Mouse (Mus musculus): ENCODE results near the gene Tmtc4.

Tmtc4 gene

DNA sequence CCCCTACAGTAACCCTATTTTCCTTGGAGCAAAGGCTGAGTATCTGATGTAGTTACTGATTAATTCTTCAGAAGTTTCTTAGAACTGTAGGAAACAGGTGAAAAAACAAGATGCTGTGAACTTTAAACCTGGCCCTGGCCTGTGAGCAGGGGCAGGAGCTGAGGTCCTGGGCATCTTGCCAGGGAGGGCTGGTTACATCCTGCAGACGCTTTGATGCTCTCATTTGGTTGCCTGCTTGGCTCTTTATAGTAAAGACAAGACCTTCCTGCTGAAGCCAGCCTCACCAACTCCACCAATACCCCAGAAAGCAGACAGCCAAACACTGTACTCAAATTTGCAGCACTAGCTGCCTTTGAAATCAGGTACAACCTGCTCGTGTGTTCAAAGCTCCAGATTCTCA lies 81.7 kb downstream of the Tmtc4 start:
- H3K27me3 ChIP-seq (ENCODE audit: control insufficient read depth, insufficient read depth, low read length, poor library complexity, severe bottlenecking): no peaks in the 10 kb centered on the region
- peaks cover 2% of the 10 kb centered on the region; the same call in 1 of the 2 replicates for H3K36me3 ChIP-seq (ENCODE audit: control insufficient read depth, insufficient read depth, low read length, poor library complexity, severe bottlenecking)
- no peak for DNase-seq (ENCODE audit: low read depth, low spot score)

DNA sequence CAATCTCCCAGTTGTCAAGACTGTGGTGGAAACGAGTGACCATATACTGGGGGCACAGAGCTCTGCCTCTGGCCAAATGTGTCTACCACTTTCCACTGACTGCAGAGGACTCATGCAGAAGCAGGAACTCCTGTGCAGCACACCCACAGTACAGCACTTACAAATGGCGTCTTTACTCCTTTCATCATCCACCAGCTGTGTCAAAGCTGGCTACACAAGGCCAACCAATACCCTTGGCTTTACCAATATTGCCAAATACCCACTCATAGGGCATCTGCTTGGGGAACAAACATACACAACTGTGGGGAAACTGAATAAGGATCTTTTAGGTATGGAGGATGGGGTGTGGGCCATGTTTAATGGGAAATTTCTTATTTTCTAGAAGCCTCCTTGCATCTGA lies 82.1 kb downstream of the Tmtc4 start:
- peaks cover 2% of the 10 kb centered on the region; the same call in 1 of the 2 replicates for H3K36me3 ChIP-seq (ENCODE audit: control insufficient read depth, insufficient read depth, low read length, poor library complexity, severe bottlenecking)
- H3K27me3 ChIP-seq (ENCODE audit: control insufficient read depth, insufficient read depth, low read length, poor library complexity, severe bottlenecking): no peaks in the 10 kb centered on the region
- no peak for DNase-seq (ENCODE audit: low read depth, low spot score)

DNA sequence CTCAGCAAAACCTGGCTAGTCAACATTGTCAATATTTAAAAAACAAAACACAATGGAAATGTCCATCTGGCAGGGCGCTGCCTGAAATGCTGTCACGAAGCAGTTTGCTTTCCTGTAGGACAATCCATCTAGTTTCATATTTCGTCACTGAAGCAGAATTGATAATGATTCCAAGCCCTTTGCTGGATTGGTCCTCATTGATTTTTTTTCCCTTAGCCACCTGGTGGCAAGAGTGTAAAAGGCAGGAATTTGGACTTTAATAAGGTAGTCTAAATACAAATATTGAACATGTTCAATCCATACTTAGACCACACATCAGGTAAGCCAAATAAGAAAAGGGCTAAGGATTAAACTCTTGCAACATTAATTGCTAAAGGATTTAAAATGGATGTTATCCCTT lies 82.7 kb downstream of the Tmtc4 start:
- Histone ChIP-seq H3K36me3 (ENCODE audit: control insufficient read depth, insufficient read depth, low read length, poor library complexity, severe bottlenecking) (peaks cover 2% of the 10 kb centered on the region; the same call in 1 of the 2 replicates), H3K27me3 (ENCODE audit: control insufficient read depth, insufficient read depth, low read length, poor library complexity, severe bottlenecking) (no peaks in the 10 kb centered on the region)
- DNase-seq (ENCODE audit: low read depth, low spot score): no peak

- Histone ChIP-seq H3K27me3 (ENCODE audit: control insufficient read depth, insufficient read depth, low read length, poor library complexity, severe bottlenecking) (no peaks in the 10 kb centered on the region), H3K36me3 (ENCODE audit: control insufficient read depth, insufficient read depth, low read length, poor library complexity, severe bottlenecking) (peaks cover 2% of the 10 kb centered on the region; the same call in 1 of the 2 replicates)
- no peak for DNase-seq (ENCODE audit: low read depth, low spot score)
These were observed 83.2 kb downstream of the Tmtc4 start for GRCm38 (mm10) chr14:122900679-122901078.

- DNase-seq (ENCODE audit: low read depth, low spot score): peak; percentile 19
- Histone ChIP-seq H3K36me3 (ENCODE audit: control insufficient read depth, insufficient read depth, low read length, poor library complexity, severe bottlenecking) (no peaks in the 10 kb centered on the region), H3K27me3 (ENCODE audit: control insufficient read depth, insufficient read depth, low read length, poor library complexity, severe bottlenecking) (no peaks in the 10 kb centered on the region)
These were observed 85.3 kb downstream of the Tmtc4 start for GRCm38 (mm10) chr14:122898550-122898949.

DNA sequence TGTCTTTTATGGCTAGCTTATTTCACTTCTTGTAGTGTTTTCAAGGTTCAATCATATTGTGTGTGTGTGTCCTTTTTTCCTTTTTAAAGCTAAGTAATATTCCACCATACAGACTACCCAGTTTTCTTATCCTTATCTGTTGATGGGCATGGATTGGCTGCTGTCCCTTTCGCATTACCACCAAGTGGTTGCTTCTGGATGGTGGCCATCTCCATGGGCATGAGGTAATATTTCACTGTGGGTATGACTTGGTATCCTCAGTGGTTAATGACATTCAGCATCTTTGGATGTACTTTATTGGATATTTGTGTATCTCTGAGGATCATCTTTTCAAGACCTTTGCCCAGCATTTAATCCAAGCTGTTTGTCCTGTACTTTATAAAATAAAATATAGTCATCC lies 87.7 kb downstream of the Tmtc4 start:
- DNase-seq (ENCODE audit: low read depth, low spot score): no peak
- H3K36me3 ChIP-seq (ENCODE audit: control insufficient read depth, insufficient read depth, low read length, poor library complexity, severe bottlenecking): no peaks in the 10 kb centered on the region; the same call in 1 of the 2 replicates
- no peaks in the 10 kb centered on the region for H3K27me3 ChIP-seq (ENCODE audit: control insufficient read depth, insufficient read depth, low read length, poor library complexity, severe bottlenecking)

DNA sequence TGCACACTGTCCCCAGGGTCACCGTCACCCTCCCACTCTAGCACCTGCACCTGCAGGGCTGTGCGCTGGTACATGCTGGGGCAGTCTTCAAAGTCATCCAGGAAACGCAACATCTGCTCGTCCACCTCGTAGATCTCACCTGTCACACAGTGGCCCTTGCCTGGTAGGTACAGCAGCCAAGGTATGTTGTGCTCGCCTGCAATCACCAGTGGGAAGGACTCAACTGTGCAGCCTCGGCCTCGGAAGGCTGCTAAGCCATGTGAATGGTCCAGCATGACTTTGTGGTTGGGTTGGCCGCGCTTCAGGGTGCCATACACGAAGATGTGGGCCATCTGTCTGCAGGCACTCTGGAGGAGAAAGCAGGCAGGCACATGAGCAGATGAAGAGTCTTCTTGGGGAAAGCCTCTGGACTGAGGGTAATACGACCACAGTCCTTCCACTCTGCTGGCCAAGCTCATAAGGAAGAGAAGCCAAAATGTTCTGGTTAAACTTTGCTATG lies 92.3 kb downstream of the Tmtc4 start:
- peaks cover 2% of the 10 kb centered on the region; the same call in 1 of the 2 replicates for H3K36me3 ChIP-seq (ENCODE audit: control insufficient read depth, insufficient read depth, low read length, poor library complexity, severe bottlenecking)
- H3K27me3 ChIP-seq (ENCODE audit: control insufficient read depth, insufficient read depth, low read length, poor library complexity, severe bottlenecking): no peaks in the 10 kb centered on the region
- no peak for DNase-seq (ENCODE audit: low read depth, low spot score)

DNA sequence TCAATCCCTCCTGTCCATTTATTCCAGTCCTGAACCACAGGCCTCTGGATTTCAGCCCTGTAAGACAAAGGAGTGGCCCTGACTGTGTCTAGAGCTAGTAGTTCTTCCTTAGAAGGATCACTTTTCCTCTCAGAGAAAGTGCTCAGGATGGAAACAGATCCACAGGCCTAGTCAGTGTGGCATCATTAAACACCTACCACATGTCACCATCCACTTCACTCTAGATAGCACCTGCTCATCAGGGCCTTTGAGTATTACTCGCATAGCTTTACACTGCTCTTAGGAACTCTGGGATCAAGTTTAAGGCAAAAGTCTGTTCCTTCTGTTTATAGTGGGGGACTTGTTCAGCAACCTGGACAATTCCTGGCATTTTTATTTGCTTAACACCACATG lies 95.4 kb downstream of the Tmtc4 start:
- H3K36me3 ChIP-seq (ENCODE audit: control insufficient read depth, insufficient read depth, low read length, poor library complexity, severe bottlenecking): peaks cover 2% of the 10 kb centered on the region; the same call in 1 of the 2 replicates
- no peak for DNase-seq (ENCODE audit: low read depth, low spot score)

DNA sequence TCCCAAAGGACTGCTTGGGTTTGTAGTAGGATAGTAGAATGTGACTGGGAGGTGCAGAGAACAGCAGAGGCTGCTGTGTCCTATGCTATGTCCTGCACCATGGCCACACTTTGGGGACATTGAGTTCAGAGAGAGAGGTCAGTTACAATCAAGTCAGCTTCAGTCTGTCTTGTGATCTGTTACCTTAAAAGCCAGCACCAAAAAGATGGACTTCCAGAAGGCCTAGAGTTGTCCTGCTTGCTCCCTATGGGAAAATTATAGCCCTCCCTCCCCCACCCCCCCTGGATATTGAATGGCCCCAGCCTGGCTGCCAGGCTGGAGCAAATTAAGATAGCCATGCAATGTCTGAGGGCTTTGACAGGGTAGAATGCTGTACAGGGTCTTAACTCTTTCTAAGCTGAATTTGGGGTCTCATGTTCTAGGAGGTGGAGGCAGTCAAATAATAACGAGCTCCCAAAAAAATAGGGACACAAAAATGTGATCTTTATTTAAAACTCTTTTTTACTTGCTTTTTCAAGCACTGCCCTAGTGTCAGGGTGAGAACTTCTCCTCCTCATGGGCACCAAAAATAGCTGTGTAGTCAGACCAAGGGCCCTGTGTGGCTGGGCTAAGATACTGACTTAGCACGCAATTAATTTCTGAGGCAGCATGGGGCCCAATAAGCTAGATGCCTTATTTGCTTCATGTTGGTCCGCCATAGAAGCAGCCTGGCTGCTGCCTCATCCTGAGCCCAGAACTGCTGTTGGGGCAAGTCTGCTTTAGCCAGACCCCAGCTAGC lies 95.9 kb downstream of the Tmtc4 start:
- peaks cover 2% of the 10 kb centered on the region; the same call in 1 of the 2 replicates for H3K36me3 ChIP-seq (ENCODE audit: control insufficient read depth, insufficient read depth, low read length, poor library complexity, severe bottlenecking)
- no peak for DNase-seq (ENCODE audit: low read depth, low spot score)
- no peaks in the 10 kb centered on the region for H3K27me3 ChIP-seq (ENCODE audit: control insufficient read depth, insufficient read depth, low read length, poor library complexity, severe bottlenecking)

More for the DNA sequence above, 95.4 kb downstream of the Tmtc4 start:
- H3K27me3 ChIP-seq (ENCODE audit: control insufficient read depth, insufficient read depth, low read length, poor library complexity, severe bottlenecking): no peaks in the 10 kb centered on the region

- DNase-seq (ENCODE audit: low read depth, low spot score): no peak
- Histone ChIP-seq H3K27me3 (ENCODE audit: control insufficient read depth, insufficient read depth, low read length, poor library complexity, severe bottlenecking) (no peaks in the 10 kb centered on the region), H3K36me3 (ENCODE audit: control insufficient read depth, insufficient read depth, low read length, poor library complexity, severe bottlenecking) (peaks cover 2% of the 10 kb centered on the region; the same call in 1 of the 2 replicates)
These were observed 96.6 kb downstream of the Tmtc4 start for GRCm38 (mm10) chr14:122887278-122887677.

DNA sequence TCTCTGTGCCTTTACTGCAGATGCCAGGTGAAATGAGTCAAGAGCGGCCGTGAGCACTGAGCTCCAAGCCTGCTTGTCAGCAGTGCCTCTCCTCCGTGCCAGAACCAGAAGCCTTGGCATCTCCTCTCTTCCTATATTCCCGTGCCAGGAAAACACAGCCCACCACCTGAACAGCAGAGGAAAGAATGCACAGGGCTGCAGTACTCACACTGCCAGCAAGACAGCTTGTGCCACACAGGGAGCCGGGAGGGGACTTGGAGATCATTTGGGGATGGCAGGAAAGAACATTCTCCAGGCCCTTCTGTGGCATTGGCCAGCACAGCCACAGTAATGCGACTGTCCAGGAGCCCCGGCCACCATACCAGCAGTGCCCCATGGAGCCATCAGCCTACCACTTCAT lies 97.9 kb downstream of the Tmtc4 start:
- H3K27me3 ChIP-seq (ENCODE audit: control insufficient read depth, insufficient read depth, low read length, poor library complexity, severe bottlenecking): no peaks in the 10 kb centered on the region
- DNase-seq (ENCODE audit: low read depth, low spot score): no peak
- peaks cover 2% of the 10 kb centered on the region; the same call in 1 of the 2 replicates for H3K36me3 ChIP-seq (ENCODE audit: control insufficient read depth, insufficient read depth, low read length, poor library complexity, severe bottlenecking)

DNA sequence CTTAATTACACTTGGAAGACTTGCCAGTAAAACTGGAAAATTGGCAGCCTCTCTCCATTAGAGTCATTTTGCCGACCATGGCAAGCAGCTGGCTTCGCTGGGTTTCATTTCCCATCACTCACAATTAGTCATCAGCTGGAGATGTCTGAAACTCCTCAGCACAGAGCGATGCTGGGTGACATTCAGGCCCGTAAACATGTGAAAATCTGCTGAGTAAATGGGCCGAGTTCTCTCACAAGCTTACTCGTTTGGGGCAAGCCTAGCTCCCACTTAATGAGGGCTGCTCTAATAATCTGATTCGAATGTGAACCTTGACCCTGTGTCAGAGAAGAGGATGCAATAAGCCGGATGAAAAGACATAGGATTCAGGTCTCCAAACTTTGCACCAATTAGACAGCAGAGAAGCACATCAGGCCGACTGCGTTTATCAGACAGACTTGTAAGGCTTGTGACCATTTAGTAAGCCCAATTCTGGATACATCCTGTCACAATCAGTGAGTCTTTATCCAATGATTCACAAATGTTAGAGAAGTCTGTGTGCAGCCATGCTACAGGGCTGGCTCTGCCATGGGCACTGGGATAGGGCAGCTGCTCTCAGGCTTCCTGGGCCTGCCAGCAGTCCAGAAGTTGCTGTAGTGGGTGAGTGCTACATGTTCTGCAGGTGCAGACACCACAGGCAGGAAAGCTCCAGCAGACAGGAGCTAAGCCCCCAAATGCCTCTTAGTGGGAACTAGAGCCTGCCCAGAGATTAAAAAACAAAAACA lies 99.8 kb downstream of the Tmtc4 start:
- no peak for DNase-seq (ENCODE audit: low read depth, low spot score)

GRCm38 (mm10) chr14:122883410-122883806 lies 100.4 kb downstream of the Tmtc4 start:
- Histone ChIP-seq H3K27me3 (ENCODE audit: control insufficient read depth, insufficient read depth, low read length, poor library complexity, severe bottlenecking) (no peaks in the 10 kb centered on the region), H3K36me3 (ENCODE audit: control insufficient read depth, insufficient read depth, low read length, poor library complexity, severe bottlenecking) (no peaks in the 10 kb centered on the region)
- no peak for DNase-seq (ENCODE audit: low read depth, low spot score)

More for the DNA sequence above, 99.8 kb downstream of the Tmtc4 start:
- H3K27me3 ChIP-seq (ENCODE audit: control insufficient read depth, insufficient read depth, low read length, poor library complexity, severe bottlenecking): no peaks in the 10 kb centered on the region
- peaks cover under 1% of the 10 kb centered on the region; the same call in 1 of the 2 replicates for H3K36me3 ChIP-seq (ENCODE audit: control insufficient read depth, insufficient read depth, low read length, poor library complexity, severe bottlenecking)

DNA sequence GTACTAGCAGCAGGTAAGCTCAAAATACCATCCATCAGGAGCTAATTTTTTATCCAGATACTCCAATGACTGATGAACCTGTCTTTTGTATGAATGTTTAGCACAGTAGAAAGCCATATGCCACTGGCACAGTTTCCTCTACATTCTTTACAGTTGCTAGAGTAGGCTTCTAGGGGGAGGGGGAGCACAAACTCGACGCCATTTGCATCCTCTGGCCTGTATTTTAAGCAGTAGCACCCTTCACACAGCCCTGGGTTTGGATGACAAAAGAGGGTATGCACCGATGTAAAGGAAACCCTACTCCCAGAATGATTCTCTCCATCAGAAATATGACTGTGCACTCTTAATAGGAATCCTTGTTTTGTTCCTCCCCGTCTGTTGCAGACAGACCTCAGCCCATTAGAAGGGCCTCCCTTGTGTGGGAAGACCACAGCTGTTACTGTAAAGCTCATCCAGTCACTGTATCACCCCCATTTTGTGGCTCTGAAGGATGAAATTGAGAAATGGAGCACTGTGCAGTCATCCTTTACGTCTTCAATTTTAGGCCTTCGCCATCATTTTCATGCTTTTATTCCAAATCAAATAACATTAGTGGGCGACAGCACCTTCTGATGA lies 100.9 kb downstream of the Tmtc4 start:
- Histone ChIP-seq H3K27me3 (ENCODE audit: control insufficient read depth, insufficient read depth, low read length, poor library complexity, severe bottlenecking) (no peaks in the 10 kb centered on the region), H3K36me3 (ENCODE audit: control insufficient read depth, insufficient read depth, low read length, poor library complexity, severe bottlenecking) (no peaks in the 10 kb centered on the region)
- DNase-seq (ENCODE audit: low read depth, low spot score): no peak

Data from splenic B cell, adult 2 months (primary cell).